Mouse (Mus musculus): ENCODE measurements at regions not wholly inside any gene's neighbourhood (a gene's known extent, or its start where the extent isn't known, plus 50 kb on each side); places are given as distances from the start of the nearest gene placed in this dataset.

- ATAC-seq = peak; percentile 40; the same call in 1 of the 2 replicates
- no peak overlapping the region for H3K9ac ChIP-seq
- no peak overlapping the region for H3K4me2 ChIP-seq (ENCODE audit: low read depth)
- no peak overlapping the region for H3K27ac ChIP-seq (ENCODE audit: low read depth, low read length)
- 39% methylated on average over 6 of the region's 6 CpGs for WGBS
- no peaks in the 10 kb centered on the region for H3K36me3 ChIP-seq (ENCODE audit: insufficient read depth)
- TF ChIP-seq CTCF (IDR thresholded peaks at IDR 0.05; ENCODE audit: low read depth) = no peak
- no peaks in the 10 kb centered on the region for H3K27me3 ChIP-seq (ENCODE audit: insufficient read depth, low read length)
- no peaks in the 10 kb centered on the region for H3K9me3 ChIP-seq (ENCODE audit: low read length)
- no peaks in the 10 kb centered on the region for H3K4me1 ChIP-seq (ENCODE audit: insufficient read depth)
- H3K4me3 ChIP-seq (ENCODE audit: low read depth, low read length) = no peak overlapping the region
- no peak for DNase-seq
Observed at GRCm38 (mm10) chr7:59014302-59014677, 214.3 kb upstream of the Ube3a start.

- H3K27ac ChIP-seq (ENCODE audit: low read depth, low read length) = peak overlapping the region; percentile 40
- H3K9me3 ChIP-seq (ENCODE audit: low read length) = no peaks in the 10 kb centered on the region
- H3K4me3 ChIP-seq (ENCODE audit: low read depth, low read length) = no peak overlapping the region
- TF ChIP-seq CTCF (IDR thresholded peaks at IDR 0.05; ENCODE audit: low read depth) = no peak
- no peaks in the 10 kb centered on the region for H3K4me1 ChIP-seq (ENCODE audit: insufficient read depth)
- no peak overlapping the region for H3K4me2 ChIP-seq (ENCODE audit: low read depth)
- H3K27me3 ChIP-seq (ENCODE audit: insufficient read depth, low read length) = no peaks in the 10 kb centered on the region
- ATAC-seq (peak; percentile 99), DNase-seq (peak; percentile 56)
- H3K36me3 ChIP-seq (ENCODE audit: insufficient read depth) = no peaks in the 10 kb centered on the region
- H3K9ac ChIP-seq = no peak overlapping the region
- 36% methylated on average over 2 of the region's 2 CpGs for WGBS
Observed at GRCm38 (mm10) chr7:59027437-59027836, 201.1 kb upstream of the Ube3a start.
